In genomic region chr15:78447121-78447520, GRCm38 (mm10) we compare ENCODE assay signal across 10 mouse cellular contexts. TPM values are rescaled to one million over a fixed set of nuclear protein-coding genes. Genes with fewer than 3 reads are reported as not detected.
DNase-seq lines count a peak whose midpoint lies in the region; ATAC-seq and TF ChIP-seq lines count a peak whose summit lies in the region.
"Had no signal": no experiment of that assay in that cellular context is flagged by ENCODE, and none has a peak within 500 bp of the region (broad histone marks: within the 10 kb centered on the region; RNA-seq: fewer than 3 reads in every experiment).

No protein-coding gene starts in this region.

- H3K27me3 ChIP-seq in forebrain, embryonic 10.5 days (ENCODE audit: poor library complexity, severe bottlenecking), result no peaks in the 10 kb centered on the region
- no peaks in the 10 kb centered on the region for H3K27me3 ChIP-seq in forebrain, embryonic 15.5 days
- no peaks in the 10 kb centered on the region for H3K27me3 ChIP-seq in kidney, postnatal 0 days (ENCODE audit: insufficient read depth, low read length)
- H3K27me3 ChIP-seq in limb, embryonic 12.5 days, result no peaks in the 10 kb centered on the region; the same call in 1 of the 2 replicates
- H3K27me3 ChIP-seq: hindbrain, embryonic 12.5 days had no signal

- no peak overlapping the region for H3K9ac ChIP-seq in forebrain, embryonic 15.5 days (replicated peaks)
- H3K9ac ChIP-seq in kidney, postnatal 0 days (ENCODE audit: low read depth, low read length), result peak overlapping the region; percentile 32; the same call in 1 of the 2 replicates
- H3K9ac ChIP-seq in limb, embryonic 12.5 days (replicated peaks), result 0 out of 2 replicates have a peak overlapping the region, but pooled peaks have one; percentile 27

- DNase-seq in forebrain, embryonic 10.5 days (ENCODE audit: extremely low spot score, low spot score), result no peak
- DNase-seq in kidney, postnatal 0 days (ENCODE audit: low spot score), result no peak
- no peak for DNase-seq in kidney, adult 18-20 months
- DNase-seq in adipocyte (ENCODE audit: low spot score), result peak; percentile 91
- DNase-seq in spleen, postnatal 10 days (ENCODE audit: low spot score in 2 of 2), result no peak

- peak overlapping the region; percentile 67 for H3K27ac ChIP-seq in forebrain, embryonic 10.5 days
- no peak overlapping the region for H3K27ac ChIP-seq in forebrain, embryonic 15.5 days (replicated peaks)
- H3K27ac ChIP-seq in kidney, postnatal 0 days, result no peak overlapping the region
- no peak overlapping the region for H3K27ac ChIP-seq in limb, embryonic 12.5 days

- no peak overlapping the region for H3K4me3 ChIP-seq in forebrain, embryonic 10.5 days
- H3K4me3 ChIP-seq in forebrain, embryonic 15.5 days, result no peak overlapping the region
- no peak overlapping the region for H3K4me3 ChIP-seq in kidney, postnatal 0 days (replicated peaks; ENCODE audit: low read depth, low read length)
- no peak overlapping the region for H3K4me3 ChIP-seq in limb, embryonic 12.5 days (replicated peaks)

- H3K9me3 ChIP-seq in forebrain, embryonic 10.5 days, result no peaks in the 10 kb centered on the region
- H3K9me3 ChIP-seq in forebrain, embryonic 15.5 days, result no peaks in the 10 kb centered on the region
- H3K9me3 ChIP-seq in kidney, postnatal 0 days (replicated peaks; ENCODE audit: low read length), result no peaks in the 10 kb centered on the region
- no peaks in the 10 kb centered on the region for H3K9me3 ChIP-seq in limb, embryonic 12.5 days
- H3K9me3 ChIP-seq: hindbrain, embryonic 12.5 days; liver, embryonic 13.5 days had no signal

- 45% methylated on average over 7 of the region's 7 CpGs for WGBS in forebrain, embryonic 10.5 days
- 38% methylated on average over 7 of the region's 7 CpGs for WGBS in forebrain, embryonic 15.5 days
- WGBS in kidney, postnatal 0 days, result 33% methylated on average over 7 of the region's 7 CpGs
- WGBS in limb, embryonic 12.5 days, result 51% methylated on average over 7 of the region's 7 CpGs

- no peak for ATAC-seq in forebrain, embryonic 15.5 days (replicated peaks)
- ATAC-seq in kidney, postnatal 0 days (replicated peaks; ENCODE audit: low FRiP score, low read depth), result no peak
- ATAC-seq in limb, embryonic 12.5 days (ENCODE audit: insufficient number of reproducible peaks, insufficient read depth, low FRiP score, low TSS enrichment, low read depth), result no peak
- no peak for ATAC-seq in inflammation-experienced regulatory T-cells, adult 6 months

- TF ChIP-seq CTCF in kidney, postnatal 0 days (IDR thresholded peaks at IDR 0.05; ENCODE audit: low read depth), result no peak

- H3K36me3 ChIP-seq in forebrain, embryonic 10.5 days (replicated peaks), result no peaks in the 10 kb centered on the region
- H3K36me3 ChIP-seq in forebrain, embryonic 15.5 days, result no peaks in the 10 kb centered on the region
- H3K36me3 ChIP-seq in kidney, postnatal 0 days (ENCODE audit: insufficient read depth, low read length), result no peaks in the 10 kb centered on the region
- no peaks in the 10 kb centered on the region for H3K36me3 ChIP-seq in limb, embryonic 12.5 days
- H3K36me3 ChIP-seq: hindbrain, embryonic 12.5 days had no signal

- H3K4me2 ChIP-seq in forebrain, embryonic 15.5 days (replicated peaks), result no peak overlapping the region
- H3K4me2 ChIP-seq in kidney, postnatal 0 days (ENCODE audit: low read length), result no peak overlapping the region
- no peak overlapping the region for H3K4me2 ChIP-seq in limb, embryonic 12.5 days

- H3K4me1 ChIP-seq in forebrain, embryonic 10.5 days, result peaks cover 48% of the 10 kb centered on the region
- peaks cover 8% of the 10 kb centered on the region for H3K4me1 ChIP-seq in forebrain, embryonic 15.5 days
- no peaks in the 10 kb centered on the region for H3K4me1 ChIP-seq in kidney, postnatal 0 days (replicated peaks; ENCODE audit: insufficient read depth, low read length)
- peaks cover 15% of the 10 kb centered on the region for H3K4me1 ChIP-seq in limb, embryonic 12.5 days (replicated peaks)

RNA-seq across cellular contexts. Expression of gene Kctd17, which starts 18.8 kb away (rescaled TPM):
- polyA plus RNA-seq in forebrain, embryonic 10.5 days (2016; fragmentation: Nextera tagmentation; extraction: Ambion mirVana), result 56.8 and 57.1 TPM in 2 replicates
- 123 and 132 TPM in 2 replicates for polyA plus RNA-seq in forebrain, embryonic 15.5 days (2015; fragmentation: Nextera tagmentation; extraction: Ambion mirVana)
- 44.8 and 47.8 TPM in 2 replicates for polyA plus RNA-seq in kidney, postnatal 0 days (2015; fragmentation: Nextera tagmentation; extraction: Ambion mirVana)
- 40.3 and 49.8 TPM in 2 replicates for polyA plus RNA-seq in limb, embryonic 12.5 days (2016; fragmentation: Nextera tagmentation; extraction: Ambion mirVana)
- polyA plus RNA-seq in inflammation-experienced regulatory T-cells, adult 6 months (2017; shearing (Covaris generic)), result 10 to 100 TPM in 1 of 3 experiments, 1 to 10 TPM in 2; 7.5 to 14.9 (median 8.8) TPM

RNA-seq across cellular contexts. Expression of gene Tmprss6, which starts 21.3 kb away (rescaled TPM):
- 0.30 and 0.39 TPM in 2 replicates for polyA plus RNA-seq in forebrain, embryonic 10.5 days (2016; fragmentation: Nextera tagmentation; extraction: Ambion mirVana)
- 0.11 and 0.34 TPM in 2 replicates for polyA plus RNA-seq in forebrain, embryonic 15.5 days (2015; fragmentation: Nextera tagmentation; extraction: Ambion mirVana)
- 0.10 and 0.24 TPM in 2 replicates for polyA plus RNA-seq in kidney, postnatal 0 days (2015; fragmentation: Nextera tagmentation; extraction: Ambion mirVana)
- 0.10 TPM in 1 of 2 replicates, not detected in the other for polyA plus RNA-seq in limb, embryonic 12.5 days (2016; fragmentation: Nextera tagmentation; extraction: Ambion mirVana)
- not detected for polyA plus RNA-seq in inflammation-experienced regulatory T-cells, adult 6 months (2017; shearing (Covaris generic))

RNA-seq across cellular contexts. Expression of gene Mpst, which starts 40.9 kb away (rescaled TPM):
- 0.90 and 2.0 TPM in 2 replicates for polyA plus RNA-seq in forebrain, embryonic 10.5 days (2016; fragmentation: Nextera tagmentation; extraction: Ambion mirVana)
- 4.1 and 5.3 TPM in 2 replicates for polyA plus RNA-seq in forebrain, embryonic 15.5 days (2015; fragmentation: Nextera tagmentation; extraction: Ambion mirVana)
- polyA plus RNA-seq in kidney, postnatal 0 days (2015; fragmentation: Nextera tagmentation; extraction: Ambion mirVana), result 3.0 and 4.6 TPM in 2 replicates
- 2.1 and 3.0 TPM in 2 replicates for polyA plus RNA-seq in limb, embryonic 12.5 days (2016; fragmentation: Nextera tagmentation; extraction: Ambion mirVana)
- 1 to 10 TPM in 2 of 3 experiments, under 1 TPM in 1; 0.63 to 3.3 (median 2.6) TPM for polyA plus RNA-seq in inflammation-experienced regulatory T-cells, adult 6 months (2017; shearing (Covaris generic))

RNA-seq across cellular contexts. Expression of gene Tst, which starts 41.4 kb away (rescaled TPM):
- polyA plus RNA-seq in forebrain, embryonic 10.5 days (2016; fragmentation: Nextera tagmentation; extraction: Ambion mirVana), result 11.8 and 11.9 TPM in 2 replicates
- 23.7 and 24.6 TPM in 2 replicates for polyA plus RNA-seq in forebrain, embryonic 15.5 days (2015; fragmentation: Nextera tagmentation; extraction: Ambion mirVana)
- polyA plus RNA-seq in kidney, postnatal 0 days (2015; fragmentation: Nextera tagmentation; extraction: Ambion mirVana), result 128 and 131 TPM in 2 replicates
- polyA plus RNA-seq in limb, embryonic 12.5 days (2016; fragmentation: Nextera tagmentation; extraction: Ambion mirVana), result 6.3 and 6.7 TPM in 2 replicates
- polyA plus RNA-seq in inflammation-experienced regulatory T-cells, adult 6 months (2017; shearing (Covaris generic)), result 1 to 10 TPM; 1.8 to 5.3 (median 2.1) TPM

RNA-seq across cellular contexts. Expression of gene Il2rb, which starts 48.0 kb away (rescaled TPM):
- polyA plus RNA-seq in forebrain, embryonic 10.5 days (2016; fragmentation: Nextera tagmentation; extraction: Ambion mirVana), result not detected in 2 replicates
- not detected in 2 replicates for polyA plus RNA-seq in forebrain, embryonic 15.5 days (2015; fragmentation: Nextera tagmentation; extraction: Ambion mirVana)
- 0.55 and 1.1 TPM in 2 replicates for polyA plus RNA-seq in kidney, postnatal 0 days (2015; fragmentation: Nextera tagmentation; extraction: Ambion mirVana)
- 0.05 and 0.08 TPM in 2 replicates for polyA plus RNA-seq in limb, embryonic 12.5 days (2016; fragmentation: Nextera tagmentation; extraction: Ambion mirVana)
- 100 to 1,000 TPM; 427 to 674 (median 450) TPM for polyA plus RNA-seq in inflammation-experienced regulatory T-cells, adult 6 months (2017; shearing (Covaris generic))
